In genomic region chr5:23782931-23783877, GRCm38 (mm10) we compare ENCODE assay signal across 8 mouse cellular contexts. TPM values are rescaled to one million over a fixed set of nuclear protein-coding genes. Genes with fewer than 3 reads are reported as not detected.
DNase-seq lines count a peak whose midpoint lies in the region; ATAC-seq lines count a peak whose summit lies in the region.

Gene Pus7, minus strand, starts transcription at chr5:23783711.

- H3K9ac ChIP-seq in heart, embryonic 12.5 days: peak within 1 kb of the TSS; percentile 88
- H3K9ac ChIP-seq in kidney, embryonic 16.5 days (replicated peaks; ENCODE audit: low read length): peak within 1 kb of the TSS; percentile 91
- peak within 1 kb of the TSS; percentile 89 for H3K9ac ChIP-seq in liver, embryonic 12.5 days

- peak within 1 kb of the TSS; percentile 70 for H3K27ac ChIP-seq in heart, embryonic 12.5 days (ENCODE audit: poor library complexity, severe bottlenecking)
- H3K27ac ChIP-seq in kidney, embryonic 16.5 days (ENCODE audit: low read length): peak within 1 kb of the TSS; percentile 63
- peak within 1 kb of the TSS; percentile 61 for H3K27ac ChIP-seq in liver, embryonic 12.5 days

- no peaks in the 10 kb centered on the region for H3K27me3 ChIP-seq in erythroblast, embryonic 14.5 days (ENCODE audit: control insufficient read depth)
- no peaks in the 10 kb centered on the region for H3K27me3 ChIP-seq in heart, embryonic 12.5 days (replicated peaks)
- H3K27me3 ChIP-seq in kidney, embryonic 16.5 days (ENCODE audit: insufficient read depth, low read length): no peaks in the 10 kb centered on the region
- no peaks in the 10 kb centered on the region for H3K27me3 ChIP-seq in liver, embryonic 12.5 days (replicated peaks)
- no peaks in the 10 kb centered on the region for H3K27me3 ChIP-seq in splenic B cell, adult 2 months (ENCODE audit: control insufficient read depth, insufficient read depth, low read length, poor library complexity, severe bottlenecking)

- peak within 1 kb of the TSS; percentile 84 for H3K4me3 ChIP-seq in erythroblast, embryonic 14.5 days (replicated peaks)
- H3K4me3 ChIP-seq in heart, embryonic 12.5 days: peak within 1 kb of the TSS; percentile 99
- peak within 1 kb of the TSS; percentile 91 for H3K4me3 ChIP-seq in kidney, embryonic 16.5 days (ENCODE audit: low read length)
- peak within 1 kb of the TSS; percentile 76 for H3K4me3 ChIP-seq in liver, embryonic 12.5 days

- peaks cover 39% of the 10 kb centered on the region for H3K4me1 ChIP-seq in erythroblast, embryonic 14.5 days (ENCODE audit: control insufficient read depth)
- H3K4me1 ChIP-seq in heart, embryonic 12.5 days (replicated peaks): peaks cover 13% of the 10 kb centered on the region
- peaks cover 20% of the 10 kb centered on the region for H3K4me1 ChIP-seq in kidney, embryonic 16.5 days (ENCODE audit: insufficient read depth, low read length)
- peaks cover 41% of the 10 kb centered on the region for H3K4me1 ChIP-seq in liver, embryonic 12.5 days

- DNase-seq in brain, embryonic 18.5 days (ENCODE audit: low read depth, low spot score): peak; percentile 57
- DNase-seq in naive thymus-derived CD4-positive, alpha-beta T cell, adult 2 months (ENCODE audit: low read depth): peak; percentile 87
- DNase-seq in splenic B cell, adult 2 months (ENCODE audit: low read depth, low spot score): peak; percentile 89

- peaks cover 3% of the 10 kb centered on the region; the same call in 1 of the 2 replicates for H3K9me3 ChIP-seq in erythroblast, embryonic 14.5 days (ENCODE audit: control insufficient read depth, low read length)
- no peaks in the 10 kb centered on the region for H3K9me3 ChIP-seq in heart, embryonic 12.5 days (replicated peaks)
- 0 out of 2 replicates have a peak, but pooled peaks cover 3% of the 10 kb centered on the region for H3K9me3 ChIP-seq in kidney, embryonic 16.5 days (ENCODE audit: low read length)
- H3K9me3 ChIP-seq in liver, embryonic 12.5 days (replicated peaks): no peaks in the 10 kb centered on the region

- peak; percentile 82 for ATAC-seq in CD4-positive, CD25-positive, alpha-beta regulatory T cell, adult 4 months
- peak; percentile 94 for ATAC-seq in heart, embryonic 12.5 days (ENCODE audit: insufficient number of reproducible peaks, low FRiP score)
- ATAC-seq in kidney, embryonic 16.5 days (ENCODE audit: low FRiP score, low TSS enrichment): peak; percentile 92
- peak; percentile 89 for ATAC-seq in liver, embryonic 12.5 days

- WGBS in heart, embryonic 12.5 days: 1% methylated on average over 67 of the region's 86 CpGs
- WGBS in kidney, embryonic 16.5 days: under 1% methylated on average over 77 of the region's 86 CpGs
- WGBS in liver, embryonic 12.5 days (ENCODE audit: insufficient replicate concordance): under 1% methylated on average over 79 of the region's 86 CpGs

- H3K36me3 ChIP-seq in erythroblast, embryonic 14.5 days (ENCODE audit: control insufficient read depth): peaks cover under 1% of the 10 kb centered on the region
- 0 out of 2 replicates have a peak, but pooled peaks cover under 1% of the 10 kb centered on the region for H3K36me3 ChIP-seq in heart, embryonic 12.5 days
- no peaks in the 10 kb centered on the region for H3K36me3 ChIP-seq in kidney, embryonic 16.5 days (ENCODE audit: insufficient read depth, low read length)
- peaks cover 6% of the 10 kb centered on the region; the same call in 1 of the 2 replicates for H3K36me3 ChIP-seq in liver, embryonic 12.5 days
- no peaks in the 10 kb centered on the region for H3K36me3 ChIP-seq in splenic B cell, adult 2 months (ENCODE audit: control insufficient read depth, insufficient read depth, low read length, poor library complexity, severe bottlenecking)

- H3K4me2 ChIP-seq in heart, embryonic 12.5 days: peak within 1 kb of the TSS; percentile 71
- H3K4me2 ChIP-seq in kidney, embryonic 16.5 days (replicated peaks; ENCODE audit: low read depth, low read length): peak within 1 kb of the TSS; percentile 84
- H3K4me2 ChIP-seq in liver, embryonic 12.5 days: peak within 1 kb of the TSS; percentile 81

RNA-seq across cellular contexts. Expression of gene Pus7, which starts in this region (rescaled TPM):
- 10 to 100 TPM; 11.0 to 11.8 TPM for polyA plus RNA-seq in CD4-positive, CD25-positive, alpha-beta regulatory T cell, adult 4 months (2017; shearing (Covaris generic))
- polyA plus RNA-seq in erythroblast, embryonic 14.5 days (2012): 0.17 TPM in 2 replicates
- 27.3 and 28.9 TPM in 2 replicates for polyA plus RNA-seq in heart, embryonic 12.5 days (2016; fragmentation: Nextera tagmentation; extraction: Ambion mirVana)
- polyA plus RNA-seq in kidney, embryonic 16.5 days (2015; fragmentation: Nextera tagmentation; extraction: Ambion mirVana): 32.3 and 34.8 TPM in 2 replicates
- polyA plus RNA-seq in liver, embryonic 12.5 days (2016; fragmentation: Nextera tagmentation; extraction: Ambion mirVana): 35.6 and 37.6 TPM in 2 replicates

Comparison
In these comparisons a context has a peak if more than half of its experiments do, and no peak if none do; other contexts are left out.
1. Peak in every context shown above with its lines: DNase-seq, ATAC-seq, H3K4me3 ChIP-seq and H3K27ac ChIP-seq.
2. RNA of gene Pus7 (polyA plus RNA-seq): 35.6 to 37.6 TPM in liver, embryonic 12.5 days, 32.3 to 34.8 TPM in kidney, embryonic 16.5 days, 27.3 to 28.9 TPM in heart, embryonic 12.5 days and 11.0 to 11.8 TPM in CD4-positive, CD25-positive, alpha-beta regulatory T cell, adult 4 months; 0.17 TPM in erythroblast, embryonic 14.5 days; every median in the first group is over 10 times any median in the second.